Mouse (Mus musculus) v-Abl transformed pro-B cells (cell line): ENCODE measurements around the gene Tssk1.

Experiments used
- in situ Hi-C, 2 experiments: fragments of 400-800 bp; cut with MboI; formaldehyde crosslinking; loops; one replicate each; pipeline ENCODE4 v1.15.1; 2025; ENCODE audit not compliant: unreplicated experiment in 2 of 2

Gene Tssk1

DNA sequence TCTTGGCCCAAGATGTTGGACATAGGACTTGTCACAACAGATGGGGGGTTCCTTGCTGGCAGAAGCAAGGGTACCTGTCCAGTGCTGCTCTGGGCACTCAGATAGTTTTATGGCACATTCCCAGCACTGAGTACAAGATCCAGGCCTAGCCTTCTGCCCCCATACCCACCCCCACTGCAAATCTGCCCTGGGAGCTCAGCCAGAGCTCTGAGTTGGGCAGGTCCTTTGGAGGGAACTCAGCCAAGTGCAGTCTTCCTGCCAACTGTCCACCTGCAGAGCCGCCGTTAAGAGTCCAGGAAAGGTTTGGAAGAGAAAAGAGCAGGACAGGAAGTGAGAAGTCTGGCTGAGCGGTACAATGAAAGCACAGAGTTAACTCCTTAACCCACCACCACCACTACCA, 1.4 kb upstream of the Tssk1 start:
- in situ Hi-C loops: loop anchor here in 1 of 2 experiments (5.0 kb wide), 1 partner anchor 35 kb away; no protein-coding TSS in a partner anchor

DNA sequence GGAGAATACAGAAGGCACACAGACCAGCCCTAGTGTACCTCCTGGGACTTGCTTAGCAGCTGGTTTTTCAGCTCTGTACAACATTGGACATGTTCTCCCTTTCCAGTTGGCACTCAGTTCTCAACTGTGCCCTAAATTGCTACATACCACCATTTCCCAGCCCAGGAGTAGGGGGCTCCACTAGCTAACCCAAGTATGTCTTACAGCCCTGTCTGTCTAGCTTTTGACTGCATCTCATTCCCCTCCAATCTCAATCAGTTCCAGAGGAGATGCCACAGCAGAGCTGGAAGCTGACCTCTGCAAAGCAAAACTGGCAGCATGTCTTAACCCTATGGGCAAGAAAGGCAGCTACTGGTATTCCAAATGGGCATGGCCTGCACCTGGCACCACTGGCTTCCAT, 2.1 kb downstream of the Tssk1 start:
- in situ Hi-C loops: no loop called here

DNA sequence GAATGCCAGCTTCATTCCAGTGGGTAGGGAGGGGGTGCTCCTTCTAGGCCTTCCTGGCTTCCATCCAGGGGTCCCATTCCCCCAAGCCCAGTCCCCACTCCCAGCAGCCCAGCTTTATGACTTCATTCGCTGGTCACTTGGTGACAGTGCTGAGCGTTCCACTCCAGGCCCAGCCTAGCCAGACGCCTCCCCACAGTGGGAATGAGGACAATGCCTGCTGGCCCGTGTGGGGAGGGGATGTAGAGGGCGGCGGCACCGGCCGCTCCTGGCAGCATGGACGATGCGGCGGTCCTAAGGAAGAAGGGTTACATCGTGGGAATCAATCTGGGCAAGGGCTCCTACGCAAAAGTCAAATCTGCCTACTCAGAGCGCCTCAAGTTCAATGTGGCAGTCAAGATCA, 4.4 kb downstream of the Tssk1 start, which contains the start of the genes Dgcr2 and Tssk2:
TSS of gene Dgcr2 (minus strand) at position 101 of the 400 bp plus-strand sequence.
TSS of gene Tssk2 (plus strand) at position 176 of the 400 bp plus-strand sequence.
- in situ Hi-C loops: no loop called here

DNA sequence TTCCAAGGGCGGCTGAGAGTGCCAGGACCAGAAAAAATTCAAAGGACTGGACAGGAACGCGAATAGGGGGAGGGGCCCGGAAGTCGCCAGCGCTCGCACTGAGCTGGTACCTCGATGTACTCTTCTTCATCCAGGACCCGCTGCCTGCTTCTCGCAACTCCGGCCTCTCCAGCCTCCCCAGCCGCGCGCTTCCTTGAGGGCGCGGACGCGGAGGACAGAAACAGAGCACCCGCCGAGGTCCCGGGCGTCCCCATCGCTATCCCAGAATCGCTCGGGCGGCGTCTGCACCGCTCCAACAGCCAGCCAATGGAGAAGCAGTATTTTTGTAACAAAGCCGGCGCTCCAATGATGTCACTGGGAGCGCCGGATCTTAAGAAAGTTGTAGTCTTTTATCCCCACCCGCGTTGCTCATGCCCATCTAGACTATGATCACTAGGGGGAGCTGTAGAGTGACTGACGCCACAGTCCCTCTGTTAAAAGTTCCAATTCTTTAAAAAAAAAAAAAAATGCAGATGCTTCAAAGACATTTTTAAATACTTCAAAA, 17.1 kb downstream of the Tssk1 start, which contains the start of gene Ess2:
TSS of gene Ess2 (minus strand) at position 297 of the 544 bp plus-strand sequence.
- in situ Hi-C loops: loop anchor here (5.0 kb wide), 2 partner anchors 76 to 126 kb away; no protein-coding TSS in a partner anchor

DNA sequence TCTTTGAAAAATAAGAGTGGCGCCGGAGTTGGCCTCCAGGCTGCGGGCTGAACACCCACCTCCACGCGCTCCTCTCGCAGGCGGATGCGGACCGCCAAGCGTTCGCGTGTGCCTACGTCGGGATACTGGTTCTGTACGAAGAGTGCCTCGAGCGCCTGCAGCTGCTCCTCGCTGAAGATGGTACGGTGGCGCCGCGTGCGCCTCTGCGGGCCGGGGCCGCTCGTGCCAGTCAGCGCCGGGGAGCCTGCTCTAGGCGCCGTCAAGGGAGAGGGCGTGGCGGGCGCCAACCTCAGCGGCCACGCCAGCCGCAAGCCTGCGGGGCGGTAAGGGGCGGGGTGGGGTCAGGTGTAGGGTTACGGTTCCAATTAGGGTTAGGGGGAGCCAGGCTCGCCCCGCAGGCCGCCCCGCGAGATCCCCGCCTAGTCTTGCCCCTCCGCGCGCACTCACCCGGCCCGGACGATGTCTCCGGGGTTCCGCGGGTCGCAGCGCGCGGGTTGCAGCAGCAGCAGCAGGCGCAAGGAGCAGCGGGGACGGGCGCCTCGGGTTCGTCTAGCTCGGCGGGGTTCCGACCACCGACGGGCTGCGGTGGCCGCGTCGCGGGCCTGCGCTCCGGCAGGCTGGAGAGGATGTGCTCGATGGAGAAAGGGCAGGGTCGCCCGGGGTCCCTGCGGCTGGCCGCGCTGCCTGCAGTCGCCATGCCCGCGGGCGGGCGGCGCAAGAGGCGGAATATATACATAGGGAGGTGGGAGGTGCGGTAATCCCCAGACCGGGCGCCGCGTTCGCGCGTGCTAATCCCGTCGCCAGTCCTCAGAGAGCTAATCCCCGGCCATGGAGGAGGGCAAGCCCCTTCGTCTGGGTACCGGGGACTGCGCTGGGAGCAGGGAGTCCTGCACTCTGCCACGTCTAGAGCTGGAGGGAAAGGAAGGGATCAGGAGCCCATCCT, 20.6 kb downstream of the Tssk1 start, which contains the start of gene Gsc2:
TSS of gene Gsc2 (minus strand) at position 753 of the 943 bp plus-strand sequence.
- in situ Hi-C loops: loop anchor here (5.0 kb wide), 2 partner anchors 73 to 123 kb away; no protein-coding TSS in a partner anchor

DNA sequence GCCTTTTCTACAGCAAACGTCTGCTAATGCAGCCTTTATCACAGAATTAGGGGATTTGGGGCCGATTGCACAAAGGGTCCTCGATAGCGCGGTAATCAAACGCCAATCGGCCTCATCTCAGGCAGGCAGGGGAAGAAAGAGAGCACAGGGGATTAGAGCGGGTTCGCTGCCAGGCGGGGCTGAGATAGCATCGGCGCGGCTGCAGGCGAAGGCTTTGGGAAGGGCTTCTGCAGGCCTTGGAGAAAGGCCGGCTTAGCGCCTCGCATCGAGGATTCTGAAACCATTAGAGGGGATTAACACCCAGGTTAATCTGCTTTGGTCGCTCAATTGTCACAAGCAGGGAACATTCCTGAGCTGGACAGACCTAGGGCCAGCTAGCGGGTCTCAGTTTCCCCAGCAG, 26.6 kb downstream of the Tssk1 start:
- in situ Hi-C loops: no loop called here

DNA sequence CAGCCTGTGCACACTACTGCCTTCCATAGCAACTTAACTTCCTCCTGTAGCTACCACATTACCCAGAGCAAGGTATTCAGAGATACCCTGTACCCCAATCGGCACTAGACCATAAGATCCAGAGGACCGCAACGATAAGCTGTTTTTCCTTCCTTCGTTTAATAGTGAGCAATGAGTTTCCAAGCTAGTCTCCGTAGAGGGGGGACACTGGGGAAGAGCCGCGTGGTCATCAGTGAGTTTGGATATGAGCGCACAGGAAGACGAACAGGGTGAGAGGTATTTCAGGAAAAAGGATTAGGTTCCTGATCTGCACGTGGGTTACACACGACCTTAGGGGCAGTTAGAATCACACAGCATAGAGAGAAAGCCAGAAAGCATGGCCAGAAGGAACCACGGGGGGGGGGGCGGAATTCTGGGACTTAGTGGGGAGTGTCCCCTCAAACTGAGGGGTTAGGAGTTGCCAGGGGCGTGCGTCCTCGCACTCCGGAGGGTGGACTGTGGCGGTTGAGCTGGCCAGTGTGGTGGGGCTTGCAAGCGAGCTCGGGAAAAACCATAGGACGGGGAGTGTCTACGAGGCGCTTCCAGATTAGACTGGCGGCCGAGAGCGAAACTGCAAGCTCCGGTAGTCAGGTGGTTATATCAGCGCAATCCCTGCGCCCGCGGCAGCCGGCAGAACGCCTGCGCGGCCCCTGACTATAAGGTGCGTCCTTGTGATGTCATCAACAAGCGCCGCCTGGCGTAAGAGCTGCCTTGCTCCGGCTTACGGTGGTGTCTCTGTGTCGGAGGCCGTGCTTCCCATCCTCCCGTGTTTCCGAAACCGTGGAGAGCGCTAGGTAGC, 27.5 kb downstream of the Tssk1 start:
- in situ Hi-C loops: no loop called here

DNA sequence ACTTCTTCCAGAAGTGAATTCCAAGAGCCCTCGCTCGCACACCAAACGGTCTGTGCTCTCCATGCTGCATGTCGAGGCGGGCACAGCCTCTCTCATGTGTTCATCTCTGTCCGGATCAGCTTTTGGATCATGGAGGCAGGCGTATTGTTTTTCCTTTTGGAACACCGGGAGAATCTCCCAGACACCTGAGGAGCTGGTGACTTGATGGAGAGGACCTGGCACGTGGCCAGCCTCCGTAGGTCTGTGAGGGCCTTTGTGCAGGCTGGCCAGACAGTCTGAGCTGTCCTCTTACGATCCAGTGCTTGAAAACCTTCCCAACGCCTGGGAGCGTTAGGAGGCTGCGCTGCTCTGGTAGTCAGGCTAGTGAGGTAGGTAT, 28.1 kb downstream of the Tssk1 start:
- in situ Hi-C loops: no loop called here

DNA sequence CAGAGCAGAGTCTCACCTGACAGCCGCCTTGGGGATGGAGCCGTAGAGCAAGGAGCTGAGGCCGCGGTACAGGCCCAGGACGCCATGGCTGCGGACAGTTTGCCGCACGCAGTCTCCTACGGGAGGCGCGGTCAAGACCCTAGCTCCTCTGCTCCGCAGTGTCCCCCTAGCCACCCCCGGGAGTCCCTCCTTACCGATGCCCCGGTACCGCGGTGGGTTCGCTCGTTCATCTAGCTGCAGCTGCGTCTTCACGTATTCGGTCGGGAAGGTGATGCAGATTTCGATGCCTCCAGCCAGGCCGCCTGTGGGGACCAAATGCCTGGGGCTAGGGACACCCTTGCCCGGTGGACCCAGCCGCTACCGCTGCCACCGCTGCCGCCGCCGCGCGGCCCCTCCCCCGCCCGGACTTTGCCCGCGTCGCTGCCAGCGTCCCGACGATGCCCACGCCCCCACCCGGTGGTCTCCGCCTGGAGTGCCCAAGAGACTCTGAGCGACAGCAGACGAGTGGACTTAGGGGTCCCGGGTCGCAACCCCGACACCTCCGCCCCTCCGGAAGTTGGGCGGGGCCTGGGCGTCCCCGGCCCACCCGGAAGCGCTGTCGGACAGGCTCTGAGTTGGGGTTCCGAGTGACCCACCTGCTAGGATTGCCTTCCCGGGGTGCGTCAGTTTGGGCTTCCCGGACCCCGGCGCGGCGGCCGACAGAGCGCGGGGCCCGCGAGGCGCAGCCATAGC, 33.5 kb downstream of the Tssk1 start:
- in situ Hi-C loops: no loop called here

DNA sequence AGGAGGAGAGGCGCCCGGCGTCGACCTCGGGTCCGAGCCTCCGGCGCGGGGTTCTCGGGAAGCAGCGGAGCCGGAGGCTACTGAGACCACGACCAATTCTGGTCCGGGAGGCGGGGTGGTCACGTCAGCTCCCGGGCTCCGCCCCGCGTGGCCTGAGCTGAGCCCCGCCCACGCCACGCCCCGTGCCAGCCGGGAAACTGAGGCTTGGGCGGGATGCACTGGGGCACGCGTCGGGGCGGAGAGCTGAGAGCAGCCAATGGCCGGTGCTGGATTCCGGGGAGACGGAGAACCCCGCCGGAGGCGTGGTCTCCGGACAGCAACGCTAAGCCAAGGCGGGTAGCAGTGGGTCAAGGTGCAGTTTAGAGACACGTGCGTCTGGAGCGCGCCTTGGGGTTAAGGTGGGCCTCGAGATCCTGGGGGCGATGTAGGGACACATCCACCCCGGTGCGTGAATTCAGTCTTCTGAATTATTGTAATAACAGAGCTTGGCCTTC, 34.1 kb downstream of the Tssk1 start, which contains the start of gene Slc25a1:
TSS of gene Slc25a1 (minus strand) at position 133 of the 494 bp plus-strand sequence.
- in situ Hi-C loops: no loop called here

DNA sequence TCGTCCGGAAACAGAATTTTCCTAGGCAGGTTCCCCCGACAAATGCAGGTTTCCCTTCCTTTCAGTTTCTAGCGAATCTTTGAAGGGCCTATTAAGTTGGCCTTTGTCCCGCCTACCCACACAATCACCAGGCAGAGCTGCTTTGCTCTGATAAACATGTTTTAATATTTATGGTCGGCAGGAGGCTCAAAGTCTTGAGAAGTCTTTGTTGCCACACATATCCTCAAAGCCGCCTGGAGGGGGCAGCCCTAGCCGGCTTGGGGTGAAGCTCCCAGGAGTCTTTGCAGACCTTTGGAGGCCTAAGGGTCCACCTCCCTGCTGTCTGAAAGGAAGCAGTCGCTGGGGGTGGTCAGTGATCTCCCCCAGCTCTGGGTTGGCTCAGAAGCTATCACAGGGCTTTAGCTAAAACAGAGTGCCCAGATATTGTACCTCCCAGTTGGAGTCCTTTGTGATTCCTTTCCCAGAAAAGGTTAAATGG, 34.6 kb downstream of the Tssk1 start:
- in situ Hi-C loops: no loop called here

DNA sequence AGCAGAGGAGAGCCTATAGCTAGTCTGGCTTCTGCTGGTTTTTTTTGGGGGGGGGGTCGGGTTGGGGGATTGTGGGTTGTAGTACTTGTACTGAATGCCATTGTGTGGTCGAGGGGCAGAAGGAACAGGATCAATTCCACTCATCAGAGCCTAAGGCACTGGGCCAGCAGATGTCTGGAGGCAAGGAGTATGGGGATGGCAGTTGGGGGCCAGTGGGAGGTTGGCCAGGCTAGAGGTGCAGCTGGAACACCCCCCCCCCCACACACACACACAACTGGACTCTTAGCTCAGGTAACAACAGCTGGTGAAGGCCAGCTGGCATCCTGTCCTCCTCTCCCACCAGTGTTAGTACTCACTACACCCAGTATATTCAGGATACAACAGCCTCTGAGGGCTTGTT, 35.2 kb downstream of the Tssk1 start:
- in situ Hi-C loops: no loop called here

DNA sequence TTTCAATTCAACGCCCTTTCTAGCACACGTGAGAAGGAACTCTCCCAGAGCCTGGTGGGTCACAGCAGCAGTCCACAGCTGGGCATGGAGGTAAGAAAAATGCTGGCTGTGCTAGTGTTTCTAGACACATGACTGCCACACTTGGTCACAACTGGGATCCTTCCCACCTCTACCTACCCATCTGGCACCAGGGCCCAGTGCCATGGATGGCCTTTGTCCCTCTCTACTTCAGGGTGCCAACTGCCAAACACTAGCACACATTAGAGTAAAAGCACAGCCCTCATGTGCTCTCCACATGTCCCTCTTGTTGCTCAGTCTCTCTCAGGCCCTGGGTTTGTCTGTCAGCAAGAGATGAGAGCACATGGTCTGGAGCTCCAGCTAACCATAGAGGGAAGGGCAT, 35.6 kb downstream of the Tssk1 start:
- in situ Hi-C loops: loop anchor here (5.0 to 10.0 kb wide), 2 partner anchors 48 to 55 kb away; partner anchors contain the start of gene Vpreb2 (in 1 of the 2)

DNA sequence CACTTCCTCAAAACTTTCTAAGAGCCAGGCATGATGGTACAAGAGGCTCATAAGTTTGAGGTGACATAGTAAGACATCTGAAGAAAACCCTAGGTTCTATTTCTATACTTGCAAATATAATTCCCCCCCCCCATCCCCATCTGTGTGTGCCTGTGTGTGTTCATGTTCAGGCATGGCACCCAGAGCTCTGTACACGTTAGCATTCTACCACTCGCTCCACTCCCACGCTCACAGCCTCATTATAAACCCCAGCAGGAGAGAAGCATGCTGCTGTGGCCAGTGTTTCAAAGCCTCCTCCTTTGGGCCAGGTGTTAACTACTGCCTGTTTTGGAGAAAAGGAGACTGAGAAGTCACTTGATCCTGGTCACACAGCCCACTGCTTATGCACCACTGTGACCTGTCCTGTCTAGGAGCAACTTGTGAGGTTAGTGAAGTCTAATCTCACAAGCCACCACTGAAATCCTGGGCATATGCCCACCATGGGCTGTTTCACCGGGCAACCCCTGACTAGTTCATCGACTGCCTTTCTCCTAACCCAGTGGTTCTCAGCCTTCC, 38.0 kb downstream of the Tssk1 start:
- in situ Hi-C loops: loop anchor here (5.0 to 10.0 kb wide), 2 partner anchors 45 to 53 kb away; partner anchors contain the start of gene Vpreb2 (in 1 of the 2)

DNA sequence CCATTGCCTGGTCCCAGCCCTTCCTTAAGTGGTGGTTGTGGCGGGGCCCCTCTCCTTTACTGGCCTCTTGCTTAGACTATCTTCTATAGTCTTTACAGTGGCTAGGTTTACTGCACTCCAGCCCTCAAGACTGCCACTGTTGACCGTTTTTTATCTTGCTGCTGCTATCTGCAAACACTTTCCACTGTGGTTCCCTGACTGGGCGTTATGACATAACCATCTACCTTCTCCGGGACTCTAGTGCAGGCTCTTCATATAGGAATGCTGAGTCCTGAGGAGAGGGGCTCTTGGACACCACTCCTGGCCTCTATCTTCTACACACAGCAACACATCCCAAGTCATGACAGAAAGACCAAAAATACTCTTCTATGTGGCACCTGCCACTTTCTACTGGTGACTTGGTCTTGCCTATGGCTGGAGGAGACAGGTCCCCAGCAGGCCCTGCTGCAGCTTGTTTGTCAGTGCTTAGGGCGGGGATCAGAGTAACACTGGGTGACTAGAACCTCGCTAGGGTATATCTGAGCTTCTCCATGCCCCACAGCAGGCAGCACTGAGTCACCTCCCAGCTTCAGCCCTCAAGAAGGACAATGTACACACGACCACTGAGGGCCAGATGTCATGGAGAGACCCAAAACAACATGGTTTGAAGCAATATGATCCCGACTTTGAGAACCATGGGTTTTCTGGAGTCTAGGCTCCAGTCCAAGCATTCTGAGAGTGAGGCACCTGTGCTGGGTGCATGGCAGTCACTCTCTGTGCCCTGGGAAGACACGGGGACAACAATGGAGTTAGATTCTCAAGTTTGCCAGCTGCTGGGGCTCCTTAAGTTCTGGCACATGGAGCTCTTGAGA, 39.8 kb downstream of the Tssk1 start:
- in situ Hi-C loops: loop anchor here (5.0 to 10.0 kb wide), 2 partner anchors 43 to 51 kb away; partner anchors contain the start of gene Vpreb2 (in 1 of the 2)

DNA sequence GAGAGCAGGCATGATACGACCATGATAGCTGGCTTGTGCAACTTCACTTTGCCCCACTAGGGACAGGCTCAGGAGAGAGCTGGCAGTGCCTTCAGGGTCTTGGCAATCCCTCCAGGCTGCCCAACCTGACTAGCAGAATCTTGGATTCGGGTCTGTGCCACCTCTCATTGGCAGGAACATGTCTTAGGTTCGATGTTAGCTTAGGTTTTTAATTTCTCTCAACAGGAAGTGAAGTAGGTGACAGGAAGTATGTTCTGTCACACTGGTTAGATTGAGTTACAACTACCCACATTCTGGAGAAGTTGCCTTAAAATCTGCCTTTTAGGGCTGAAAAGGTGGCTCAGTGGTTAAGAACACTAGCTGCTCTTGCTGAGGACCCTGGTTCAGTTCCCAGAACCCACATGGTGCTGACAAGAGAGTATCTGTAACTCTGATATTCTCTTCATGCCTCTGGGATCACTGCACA, 40.5 kb downstream of the Tssk1 start:
- in situ Hi-C loops: loop anchor here (5.0 to 10.0 kb wide), 2 partner anchors 43 to 50 kb away; partner anchors contain the start of gene Vpreb2 (in 1 of the 2)

DNA sequence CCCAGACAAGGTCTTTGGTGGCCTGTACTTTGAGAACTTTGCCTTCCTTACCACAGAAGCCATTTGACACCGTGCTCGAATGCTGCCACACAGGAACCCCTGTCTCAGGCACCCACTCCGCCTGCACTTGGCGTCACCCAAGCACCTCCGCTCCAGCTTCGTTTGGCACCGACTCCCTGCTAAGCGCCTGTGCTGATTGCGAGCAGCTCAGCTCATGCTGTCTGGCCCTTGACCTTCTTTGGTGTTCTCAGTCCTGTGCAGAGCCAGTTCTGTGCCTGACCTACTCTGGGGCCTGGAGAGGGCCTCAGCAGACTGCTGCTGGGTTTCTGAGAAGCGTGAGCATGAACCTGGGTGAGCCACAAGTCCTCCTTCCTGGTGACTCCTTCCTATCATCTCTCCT, 42.8 kb downstream of the Tssk1 start:
- in situ Hi-C loops: loop anchor here in 1 of 2 experiments (10.0 kb wide), 1 partner anchor 48 kb away; the partner anchor contains the start of gene Vpreb2

DNA sequence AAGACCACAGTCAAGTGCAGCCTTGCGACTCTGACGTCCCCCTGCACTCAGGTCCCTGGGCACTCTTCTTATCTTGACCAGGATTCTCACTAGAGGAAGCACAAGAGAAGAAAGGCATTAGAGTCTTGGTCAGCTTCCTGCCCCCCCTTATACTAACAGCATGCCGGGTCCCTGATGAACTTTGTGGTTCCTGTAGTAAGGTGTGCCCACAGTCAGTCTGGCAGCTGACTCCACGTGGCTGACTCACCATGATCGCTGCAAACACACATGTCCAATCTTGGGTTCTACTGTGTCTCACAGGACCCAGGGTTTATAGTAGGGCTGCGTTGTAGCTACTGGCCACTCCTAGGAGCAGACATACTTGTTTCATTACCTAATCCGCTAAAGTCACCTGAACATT, 44.2 kb downstream of the Tssk1 start:
- in situ Hi-C loops: loop anchor here in 1 of 2 experiments (10.0 kb wide), 1 partner anchor 47 kb away; the partner anchor contains the start of gene Vpreb2
